Mouse (Mus musculus): ENCODE results near the gene Cd2bp2.

Cd2bp2 gene

DNA sequence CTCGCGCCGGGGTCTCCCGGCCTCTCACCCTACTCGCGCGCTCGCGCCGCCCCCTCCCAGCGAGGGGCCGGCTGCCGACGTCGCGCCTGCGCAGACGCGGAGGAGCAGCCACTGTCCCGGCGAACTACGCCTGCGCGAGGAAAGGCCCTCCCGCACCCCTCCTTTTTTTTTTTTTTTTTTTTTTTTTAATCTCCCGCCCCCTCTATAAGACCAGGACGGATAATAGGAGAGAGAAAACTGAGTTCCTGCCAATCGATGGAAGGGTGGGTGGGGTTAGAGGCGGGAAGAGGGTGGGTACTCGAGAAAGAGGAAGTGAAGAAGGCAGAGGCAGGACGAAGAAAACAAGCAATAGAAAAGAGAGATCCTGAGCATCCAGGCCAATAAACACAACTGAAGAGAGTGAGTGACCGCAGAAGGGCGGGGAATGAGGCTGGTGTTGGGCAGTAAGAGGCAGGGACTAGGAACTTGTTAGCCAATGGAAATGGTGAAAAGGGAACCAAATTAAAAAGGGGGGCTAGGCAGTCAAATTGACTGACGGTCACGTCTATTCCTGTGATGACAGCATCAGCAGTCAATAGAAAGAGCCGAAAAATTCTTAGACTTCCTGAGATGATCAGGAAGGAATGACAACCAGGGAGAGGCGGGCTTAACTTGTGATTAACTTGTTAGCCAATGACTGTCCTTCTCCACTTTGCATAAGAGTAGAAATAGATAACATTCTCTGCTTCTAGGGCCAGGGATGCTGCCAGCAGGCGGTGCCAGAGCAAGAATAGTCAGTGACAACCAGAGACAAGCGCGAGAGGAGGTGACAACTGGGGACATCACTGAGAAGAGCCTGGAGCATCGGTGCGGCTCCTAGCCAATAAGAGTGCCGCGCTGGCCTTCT lies 12.9 kb upstream of the Cd2bp2 start, which contains the start of gene Mylpf:
Gene Mylpf (plus strand): TSS at position 338 of the 886 bp plus-strand sequence.
- TF ChIP-seq CTCF (conservative IDR thresholded peaks at IDR 0.05; ENCODE audit: low read length) (peak; percentile 16; the same call in 1 of the 2 replicates), NANOG (IDR thresholded peaks at IDR 0.05; ENCODE audit: borderline replicate concordance, low read length) (no peak)
- peaks cover 82% of the 10 kb centered on the region for H3K4me1 ChIP-seq (replicated peaks; ENCODE audit: low read depth, low read length)
- peaks cover 32% of the 10 kb centered on the region for H3K36me3 ChIP-seq (ENCODE audit: insufficient read depth, low read length)
- no peaks in the 10 kb centered on the region for H3K27me3 ChIP-seq (ENCODE audit: insufficient read depth, low read length)
- no peaks in the 10 kb centered on the region for H3K9me3 ChIP-seq (ENCODE audit: low read length)
- H3K4me3 ChIP-seq (replicated peaks; ENCODE audit: low read length) = peak within 1 kb of the TSS; percentile 95

DNA sequence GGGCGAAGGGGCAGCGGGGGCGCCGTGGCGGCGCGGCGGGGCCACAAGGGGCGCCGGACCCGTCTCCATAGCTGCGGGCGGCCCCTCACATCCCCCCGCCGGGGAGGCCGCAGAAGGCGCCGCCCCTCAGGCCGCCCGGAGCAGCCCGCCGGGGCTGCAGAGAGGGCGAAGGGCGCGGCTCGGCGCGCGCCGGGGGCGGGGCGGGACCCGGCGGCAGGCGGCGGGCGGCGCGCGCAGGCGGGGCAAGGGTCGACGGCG lies 12.4 kb upstream of the Cd2bp2 start, which contains the start of gene Tbc1d10b:
Gene Tbc1d10b (minus strand): TSS at position 174 of the 258 bp plus-strand sequence.
- H3K27me3 ChIP-seq (ENCODE audit: insufficient read depth, low read length) = no peaks in the 10 kb centered on the region
- peak within 1 kb of the TSS; percentile 95 for H3K4me3 ChIP-seq (replicated peaks; ENCODE audit: low read length)
- peaks cover 82% of the 10 kb centered on the region for H3K4me1 ChIP-seq (replicated peaks; ENCODE audit: low read depth, low read length)
- no peaks in the 10 kb centered on the region for H3K9me3 ChIP-seq (ENCODE audit: low read length)
- peaks cover 34% of the 10 kb centered on the region for H3K36me3 ChIP-seq (ENCODE audit: insufficient read depth, low read length)
- no peak for TF ChIP-seq CTCF (conservative IDR thresholded peaks at IDR 0.05; ENCODE audit: low read length)
- no peak for TF ChIP-seq POU5F1 (IDR thresholded peaks at IDR 0.05; ENCODE audit: borderline replicate concordance, low read length)
- no peak for TF ChIP-seq NANOG (IDR thresholded peaks at IDR 0.05; ENCODE audit: borderline replicate concordance, low read length)

DNA sequence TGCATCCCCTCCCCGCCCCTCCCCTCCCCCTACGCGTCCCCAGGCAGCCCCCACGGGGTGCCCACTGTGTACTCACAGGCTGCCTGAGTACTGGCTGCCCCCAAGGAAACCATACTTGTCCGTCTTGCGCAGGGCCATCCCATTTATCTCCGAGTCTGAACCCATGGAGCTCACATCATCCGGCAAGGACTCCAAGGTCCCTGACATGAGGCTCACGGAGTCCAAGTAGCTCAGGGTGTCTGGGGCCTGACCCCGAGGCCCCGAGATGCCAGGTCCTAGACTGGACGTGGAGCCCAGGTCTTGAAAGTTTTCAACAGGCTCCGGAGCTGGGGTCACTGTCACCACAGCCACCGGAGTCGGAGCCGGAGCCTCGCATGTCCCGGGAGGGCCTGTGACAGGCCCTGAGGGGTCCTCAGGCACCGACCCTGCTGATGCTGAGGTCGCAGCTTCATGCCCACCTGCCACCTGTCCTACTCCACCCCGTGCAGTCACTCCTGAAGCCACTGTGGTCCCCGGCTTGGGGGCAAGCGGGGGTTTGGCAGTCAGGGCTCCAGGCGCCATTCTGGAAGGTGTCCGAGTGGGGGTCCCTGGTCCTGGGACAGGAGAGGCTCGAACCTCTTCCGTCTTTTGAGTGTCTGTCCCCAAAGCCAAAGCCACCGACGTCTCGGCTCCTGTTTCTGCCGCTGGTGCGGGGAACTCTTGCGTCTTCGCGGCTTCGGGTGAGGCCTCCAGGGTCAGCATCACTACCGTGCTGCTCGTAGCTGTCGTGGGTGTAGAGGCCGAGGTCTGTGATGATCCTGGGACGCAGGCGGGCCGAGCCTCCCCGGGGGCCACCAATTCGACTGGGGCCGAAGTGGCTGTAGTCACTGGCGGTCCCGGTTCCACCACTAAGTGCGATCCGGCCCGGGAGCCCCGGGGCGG lies 11.8 kb upstream of the Cd2bp2 start:
- no peaks in the 10 kb centered on the region for H3K9me3 ChIP-seq (ENCODE audit: low read length)
- H3K4me1 ChIP-seq (replicated peaks; ENCODE audit: low read depth, low read length) = peaks cover 82% of the 10 kb centered on the region

GRCm38 (mm10) chr7:127206606-127207005 lies 10.8 kb upstream of the Cd2bp2 start:
- H3K36me3 ChIP-seq (ENCODE audit: insufficient read depth, low read length) = peaks cover 46% of the 10 kb centered on the region
- H3K4me1 ChIP-seq (replicated peaks; ENCODE audit: low read depth, low read length) = peaks cover 75% of the 10 kb centered on the region
- no peaks in the 10 kb centered on the region for H3K27me3 ChIP-seq (ENCODE audit: insufficient read depth, low read length)
- peak overlapping the region; percentile 95 for H3K4me3 ChIP-seq (replicated peaks; ENCODE audit: low read length)
- H3K9me3 ChIP-seq (ENCODE audit: low read length) = no peaks in the 10 kb centered on the region
- TF ChIP-seq NANOG (IDR thresholded peaks at IDR 0.05; ENCODE audit: borderline replicate concordance, low read length) = no peak
- TF ChIP-seq CTCF (conservative IDR thresholded peaks at IDR 0.05; ENCODE audit: low read length) = no peak
- TF ChIP-seq POU5F1 (IDR thresholded peaks at IDR 0.05; ENCODE audit: borderline replicate concordance, low read length) = no peak

More for the DNA sequence above, 11.8 kb upstream of the Cd2bp2 start:
- Histone ChIP-seq H3K4me3 (replicated peaks; ENCODE audit: low read length) (peak overlapping the region; percentile 95), H3K36me3 (ENCODE audit: insufficient read depth, low read length) (peaks cover 37% of the 10 kb centered on the region), H3K27me3 (ENCODE audit: insufficient read depth, low read length) (no peaks in the 10 kb centered on the region)
- TF ChIP-seq CTCF (conservative IDR thresholded peaks at IDR 0.05; ENCODE audit: low read length) = no peak
- TF ChIP-seq POU5F1 (IDR thresholded peaks at IDR 0.05; ENCODE audit: borderline replicate concordance, low read length) = no peak
- no peak for TF ChIP-seq NANOG (IDR thresholded peaks at IDR 0.05; ENCODE audit: borderline replicate concordance, low read length)

DNA sequence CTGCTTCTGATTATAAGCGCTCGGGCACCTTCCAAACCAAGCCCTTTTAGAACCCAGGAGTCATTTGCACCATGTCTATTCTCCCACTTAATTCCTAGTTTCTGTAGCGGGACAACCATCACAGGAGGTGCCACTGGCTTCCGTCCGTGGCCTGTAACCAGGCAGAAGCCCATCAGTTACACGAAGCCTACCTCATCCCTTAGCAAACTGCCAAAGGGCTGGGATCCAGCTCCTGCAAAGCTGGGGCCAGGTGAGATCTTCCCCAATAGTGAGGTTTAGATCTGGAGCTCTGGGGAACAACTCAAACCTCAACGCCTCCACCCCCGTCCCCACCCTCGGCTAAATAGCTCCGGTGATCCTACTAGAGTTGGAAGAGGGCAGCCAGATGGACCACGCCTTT lies 634 bp upstream of the Cd2bp2 start:
- peaks cover 87% of the 10 kb centered on the region for H3K4me1 ChIP-seq (replicated peaks; ENCODE audit: low read depth, low read length)
- TF ChIP-seq CTCF (conservative IDR thresholded peaks at IDR 0.05; ENCODE audit: low read length) (no peak), NANOG (IDR thresholded peaks at IDR 0.05; ENCODE audit: borderline replicate concordance, low read length) (no peak), POU5F1 (IDR thresholded peaks at IDR 0.05; ENCODE audit: borderline replicate concordance, low read length) (no peak)
- peak overlapping the region; percentile 94 for H3K4me3 ChIP-seq (replicated peaks; ENCODE audit: low read length)
- H3K36me3 ChIP-seq (ENCODE audit: insufficient read depth, low read length) = peaks cover 88% of the 10 kb centered on the region
- H3K9me3 ChIP-seq (ENCODE audit: low read length) = no peaks in the 10 kb centered on the region
- no peaks in the 10 kb centered on the region for H3K27me3 ChIP-seq (ENCODE audit: insufficient read depth, low read length)

DNA sequence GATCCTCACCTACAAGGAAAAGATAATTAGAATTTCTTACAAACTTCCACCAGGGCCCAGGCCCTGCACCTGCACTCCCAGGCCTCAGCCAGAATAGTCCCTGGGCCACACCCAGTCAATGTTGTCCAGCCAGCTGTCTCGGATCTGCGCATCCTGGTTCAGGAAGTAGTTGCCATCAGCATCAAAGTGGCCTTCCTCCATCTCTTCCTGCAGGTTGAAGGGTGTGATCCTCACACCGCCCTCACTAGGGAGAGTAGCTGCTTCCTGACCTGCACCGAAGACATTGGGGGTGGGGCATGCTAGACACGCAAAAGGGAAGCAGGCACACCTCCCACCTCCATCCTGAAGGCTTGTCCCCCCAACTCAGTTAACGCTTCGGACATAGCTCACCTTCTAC lies 1.2 kb downstream of the Cd2bp2 start:
- Histone ChIP-seq H3K36me3 (ENCODE audit: insufficient read depth, low read length) (peaks cover 87% of the 10 kb centered on the region), H3K4me3 (replicated peaks; ENCODE audit: low read length) (peak overlapping the region; percentile 94), H3K4me1 (replicated peaks; ENCODE audit: low read depth, low read length) (peaks cover 87% of the 10 kb centered on the region), H3K27me3 (ENCODE audit: insufficient read depth, low read length) (no peaks in the 10 kb centered on the region), H3K9me3 (ENCODE audit: low read length) (no peaks in the 10 kb centered on the region)
- TF ChIP-seq NANOG (IDR thresholded peaks at IDR 0.05; ENCODE audit: borderline replicate concordance, low read length) (no peak), CTCF (conservative IDR thresholded peaks at IDR 0.05; ENCODE audit: low read length) (no peak), POU5F1 (IDR thresholded peaks at IDR 0.05; ENCODE audit: borderline replicate concordance, low read length) (no peak)

GRCm38 (mm10) chr7:127194011-127194632 lies 1.7 kb downstream of the Cd2bp2 start:
- H3K36me3 ChIP-seq (ENCODE audit: insufficient read depth, low read length) = peaks cover 85% of the 10 kb centered on the region
- TF ChIP-seq NANOG (IDR thresholded peaks at IDR 0.05; ENCODE audit: borderline replicate concordance, low read length) (no peak), CTCF (conservative IDR thresholded peaks at IDR 0.05; ENCODE audit: low read length) (no peak), POU5F1 (IDR thresholded peaks at IDR 0.05; ENCODE audit: borderline replicate concordance, low read length) (no peak)
- peaks cover 87% of the 10 kb centered on the region for H3K4me1 ChIP-seq (replicated peaks; ENCODE audit: low read depth, low read length)
- no peaks in the 10 kb centered on the region for H3K27me3 ChIP-seq (ENCODE audit: insufficient read depth, low read length)
- H3K4me3 ChIP-seq (replicated peaks; ENCODE audit: low read length) = peak overlapping the region; percentile 94
- H3K9me3 ChIP-seq (ENCODE audit: low read length) = no peaks in the 10 kb centered on the region

GRCm38 (mm10) chr7:127192989-127193388 lies 2.9 kb downstream of the Cd2bp2 start:
- H3K4me3 ChIP-seq (replicated peaks; ENCODE audit: low read length) = peak overlapping the region; percentile 94
- peaks cover 86% of the 10 kb centered on the region for H3K4me1 ChIP-seq (replicated peaks; ENCODE audit: low read depth, low read length)
- H3K36me3 ChIP-seq (ENCODE audit: insufficient read depth, low read length) = peaks cover 74% of the 10 kb centered on the region
- no peaks in the 10 kb centered on the region for H3K9me3 ChIP-seq (ENCODE audit: low read length)
- TF ChIP-seq POU5F1 (IDR thresholded peaks at IDR 0.05; ENCODE audit: borderline replicate concordance, low read length) (no peak), CTCF (conservative IDR thresholded peaks at IDR 0.05; ENCODE audit: low read length) (no peak), NANOG (IDR thresholded peaks at IDR 0.05; ENCODE audit: borderline replicate concordance, low read length) (no peak)
- no peaks in the 10 kb centered on the region for H3K27me3 ChIP-seq (ENCODE audit: insufficient read depth, low read length)
